Comparison of ENCODE assay signal across 27 mouse cellular contexts in the genomic region with DNA sequence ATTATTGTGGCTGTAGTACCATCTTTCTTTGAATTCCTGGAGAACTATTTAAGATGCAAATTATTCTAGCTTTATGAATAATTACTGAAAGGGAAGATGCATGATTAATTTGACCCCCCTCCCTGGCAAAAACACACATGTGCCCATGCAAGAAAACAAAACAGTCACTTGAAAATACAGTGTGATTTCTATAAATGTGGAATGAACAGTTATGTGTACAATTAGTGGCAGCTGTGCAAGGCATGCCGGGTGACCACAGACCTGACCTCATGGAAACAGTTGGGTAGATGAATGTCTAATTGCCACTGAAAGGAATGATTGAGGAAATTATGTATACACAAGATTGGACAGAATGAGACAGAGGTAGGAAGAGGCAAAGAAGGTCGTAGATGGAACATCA.
"Had no signal": no experiment of that assay in that cellular context is flagged by ENCODE, and none has a peak within 500 bp of the region (broad histone marks: within the 10 kb centered on the region; RNA-seq: fewer than 3 reads in every experiment).

No protein-coding gene starts in this region.

- H3K4me3 ChIP-seq: heart, adult 2 months; heart, embryonic 13.5 days; heart, embryonic 15.5 days; hindbrain, embryonic 13.5 days; hindbrain, embryonic 15.5 days; kidney, embryonic 15.5 days; limb, embryonic 13.5 days; limb, embryonic 15.5 days; liver, embryonic 12.5 days had no signal

- H3K4me1 ChIP-seq: heart, embryonic 15.5 days; hindbrain, embryonic 13.5 days; hindbrain, embryonic 15.5 days; kidney, embryonic 15.5 days; limb, embryonic 13.5 days; liver, embryonic 12.5 days had no signal

- H3K27ac ChIP-seq: heart, adult 2 months; heart, embryonic 13.5 days; heart, embryonic 15.5 days; hindbrain, embryonic 13.5 days; hindbrain, embryonic 15.5 days; hindbrain, postnatal 0 days; kidney, embryonic 15.5 days; kidney, postnatal 0 days; limb, embryonic 13.5 days; limb, embryonic 15.5 days; liver, embryonic 12.5 days; liver, embryonic 14.5 days had no signal

- H3K36me3 ChIP-seq: heart, embryonic 13.5 days; heart, embryonic 15.5 days; hindbrain, embryonic 13.5 days; hindbrain, embryonic 15.5 days; kidney, embryonic 15.5 days; limb, embryonic 13.5 days; limb, embryonic 15.5 days; liver, embryonic 12.5 days had no signal

- H3K27me3 ChIP-seq: heart, embryonic 13.5 days; heart, embryonic 15.5 days; hindbrain, embryonic 15.5 days; kidney, embryonic 15.5 days; limb, embryonic 13.5 days; limb, embryonic 15.5 days; liver, embryonic 12.5 days had no signal

- H3K9ac ChIP-seq: heart, embryonic 13.5 days; heart, embryonic 15.5 days; hindbrain, embryonic 13.5 days; hindbrain, embryonic 15.5 days; kidney, embryonic 15.5 days; limb, embryonic 13.5 days; limb, embryonic 15.5 days; liver, embryonic 12.5 days; liver, embryonic 14.5 days had no signal

- DNase-seq: gastrocnemius, postnatal 14 days; gastrocnemius, postnatal 36 days; heart, adult 11 months; heart, adult 2 months; heart, postnatal 14 days; heart, postnatal 36 days; kidney, adult 11 months; kidney, adult 2 months; kidney, adult 9 months; kidney, postnatal 14 days; kidney, postnatal 36 days; layer of hippocampus, adult 9-11 months; layer of hippocampus, postnatal 36 days; left cerebral cortex, postnatal 4 days had no signal

- ATAC-seq: hindbrain, postnatal 0 days; intestine, embryonic 16.5 days; liver, embryonic 12.5 days had no signal

- H3K9me3 ChIP-seq: heart, embryonic 13.5 days; heart, embryonic 15.5 days; hindbrain, embryonic 13.5 days; hindbrain, embryonic 15.5 days; kidney, embryonic 15.5 days; limb, embryonic 13.5 days; limb, embryonic 15.5 days; liver, embryonic 12.5 days had no signal

- H3K4me2 ChIP-seq: heart, embryonic 11.5 days; heart, embryonic 13.5 days; heart, embryonic 15.5 days; hindbrain, embryonic 13.5 days; hindbrain, embryonic 15.5 days; kidney, embryonic 15.5 days; limb, embryonic 13.5 days; limb, embryonic 15.5 days; liver, embryonic 12.5 days had no signal
